Mouse (Mus musculus): ENCODE measurements around the gene Arid5b. TPM values are rescaled to one million over a fixed set of nuclear protein-coding genes. Genes with fewer than 3 reads are reported as not detected.

Gene Arid5b
- polyA plus RNA-seq, 1 experiment from 2014 or later = 42.7 TPM

DNA sequence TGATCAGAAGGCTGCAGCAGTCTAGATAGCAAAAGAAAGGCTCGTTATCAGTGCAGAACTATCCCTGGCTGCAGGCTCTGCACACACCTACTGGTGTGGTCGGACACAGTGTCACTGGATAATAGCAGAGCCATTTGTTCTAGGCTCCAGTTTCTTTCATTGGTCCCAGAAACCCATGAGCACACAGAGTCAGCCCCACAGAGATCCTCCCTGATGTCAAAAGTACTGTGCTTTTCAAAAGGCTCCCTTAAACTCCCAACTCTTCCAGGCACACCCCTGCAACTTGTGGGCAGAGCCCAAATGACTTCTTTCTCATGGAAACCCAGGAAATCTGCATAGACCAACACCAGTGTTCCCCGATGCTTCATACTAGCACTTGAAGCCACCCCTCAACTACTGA lies 163.6 kb downstream of the Arid5b start:
- no peak for ATAC-seq (ENCODE audit: low read depth)
- H3K27me3 ChIP-seq (ENCODE audit: control insufficient read depth, insufficient read depth, low read depth, low read length) = no peaks in the 10 kb centered on the region
- H3K36me3 ChIP-seq (ENCODE audit: control insufficient read depth, insufficient read depth, low read length) = peaks cover 10% of the 10 kb centered on the region
- H3K4me1 ChIP-seq (replicated peaks; ENCODE audit: control insufficient read depth, insufficient read depth, low read length) = peaks cover 12% of the 10 kb centered on the region; the same call in 1 of the 2 replicates
- no peak overlapping the region for H3K4me3 ChIP-seq (ENCODE audit: low read length)
- no peak overlapping the region for H3K27ac ChIP-seq (ENCODE audit: low read length)
- no peak overlapping the region for H3K9ac ChIP-seq (ENCODE audit: low read length)
- H3K4me2 ChIP-seq (ENCODE audit: low read depth, low read length) = no peak overlapping the region
- WGBS = 90% methylated on average over 3 of the region's 3 CpGs
- no peaks in the 10 kb centered on the region for H3K9me3 ChIP-seq (ENCODE audit: control insufficient read depth, low read length)

GRCm38 (mm10) chr10:68113645-68114044 lies 164.9 kb downstream of the Arid5b start:
- Histone ChIP-seq H3K27me3 (ENCODE audit: control insufficient read depth, insufficient read depth, low read depth, low read length) (no peaks in the 10 kb centered on the region), H3K9ac (ENCODE audit: low read length) (no peak overlapping the region), H3K27ac (ENCODE audit: low read length) (no peak overlapping the region), H3K9me3 (ENCODE audit: control insufficient read depth, low read length) (no peaks in the 10 kb centered on the region), H3K4me2 (ENCODE audit: low read depth, low read length) (no peak overlapping the region), H3K4me1 (replicated peaks; ENCODE audit: control insufficient read depth, insufficient read depth, low read length) (peaks cover 12% of the 10 kb centered on the region; the same call in 1 of the 2 replicates), H3K4me3 (ENCODE audit: low read length) (no peak overlapping the region), H3K36me3 (ENCODE audit: control insufficient read depth, insufficient read depth, low read length) (peaks cover 13% of the 10 kb centered on the region)
- ATAC-seq (ENCODE audit: low read depth) = no peak
- 85% methylated on average over 5 of the region's 5 CpGs for WGBS

DNA sequence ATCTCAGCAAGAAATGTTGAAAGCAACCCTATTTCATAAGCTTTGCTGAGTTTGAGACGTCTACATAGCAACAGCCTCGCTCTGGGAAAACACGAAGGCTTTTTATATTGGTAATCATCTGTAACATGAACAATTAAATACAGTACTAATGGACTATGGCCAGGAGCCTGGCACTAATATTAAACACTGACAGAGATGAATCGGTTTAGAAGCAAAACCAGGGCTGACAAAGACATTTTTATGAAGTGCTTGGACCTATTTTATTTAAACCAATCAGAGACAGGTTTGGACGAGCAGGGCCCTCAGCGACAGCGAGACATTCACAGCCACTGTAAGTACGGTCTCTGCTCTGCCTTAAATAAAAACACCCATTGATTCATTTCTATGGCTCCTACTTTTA lies 165.6 kb downstream of the Arid5b start:
- 49% methylated on average over 8 of the region's 8 CpGs for WGBS
- H3K36me3 ChIP-seq (ENCODE audit: control insufficient read depth, insufficient read depth, low read length) = peaks cover 10% of the 10 kb centered on the region
- H3K27ac ChIP-seq (ENCODE audit: low read length) = no peak overlapping the region
- H3K4me1 ChIP-seq (replicated peaks; ENCODE audit: control insufficient read depth, insufficient read depth, low read length) = peaks cover 12% of the 10 kb centered on the region; the same call in 1 of the 2 replicates
- H3K27me3 ChIP-seq (ENCODE audit: control insufficient read depth, insufficient read depth, low read depth, low read length) = no peaks in the 10 kb centered on the region
- H3K4me2 ChIP-seq (ENCODE audit: low read depth, low read length) = no peak overlapping the region
- H3K9ac ChIP-seq (ENCODE audit: low read length) = no peak overlapping the region
- no peak overlapping the region for H3K4me3 ChIP-seq (ENCODE audit: low read length)
- no peaks in the 10 kb centered on the region for H3K9me3 ChIP-seq (ENCODE audit: control insufficient read depth, low read length)
- ATAC-seq (ENCODE audit: low read depth) = 0 out of 2 replicates have a peak, but pooled peaks have one; percentile 36

DNA sequence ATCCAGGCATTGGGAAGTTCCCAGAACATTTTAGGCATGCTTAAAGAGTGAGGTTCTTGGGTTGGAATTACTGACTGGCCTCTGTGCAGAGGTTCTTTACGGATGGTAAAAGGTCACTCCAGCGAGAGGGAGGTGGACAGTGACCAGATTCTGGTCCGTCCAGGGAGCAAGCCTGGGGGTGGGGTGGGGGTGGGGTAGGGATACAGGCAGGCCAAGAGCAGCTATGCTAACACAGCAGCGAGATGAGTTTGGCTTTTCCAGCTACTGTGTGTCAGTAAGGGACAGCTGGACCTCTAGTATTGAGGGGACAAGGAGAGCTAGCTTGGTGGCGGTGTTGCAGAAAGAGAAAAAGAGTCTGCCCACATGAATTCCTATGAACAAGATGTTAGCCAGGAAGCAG lies 167.9 kb downstream of the Arid5b start:
- Histone ChIP-seq H3K36me3 (ENCODE audit: control insufficient read depth, insufficient read depth, low read length) (peaks cover 7% of the 10 kb centered on the region), H3K9me3 (ENCODE audit: control insufficient read depth, low read length) (no peaks in the 10 kb centered on the region), H3K9ac (ENCODE audit: low read length) (no peak overlapping the region), H3K4me3 (ENCODE audit: low read length) (no peak overlapping the region), H3K27ac (ENCODE audit: low read length) (no peak overlapping the region), H3K4me2 (ENCODE audit: low read depth, low read length) (no peak overlapping the region), H3K27me3 (ENCODE audit: control insufficient read depth, insufficient read depth, low read depth, low read length) (no peaks in the 10 kb centered on the region), H3K4me1 (replicated peaks; ENCODE audit: control insufficient read depth, insufficient read depth, low read length) (peaks cover 27% of the 10 kb centered on the region)
- 56% methylated on average over 5 of the region's 5 CpGs for WGBS
- no peak for ATAC-seq (ENCODE audit: low read depth)

DNA sequence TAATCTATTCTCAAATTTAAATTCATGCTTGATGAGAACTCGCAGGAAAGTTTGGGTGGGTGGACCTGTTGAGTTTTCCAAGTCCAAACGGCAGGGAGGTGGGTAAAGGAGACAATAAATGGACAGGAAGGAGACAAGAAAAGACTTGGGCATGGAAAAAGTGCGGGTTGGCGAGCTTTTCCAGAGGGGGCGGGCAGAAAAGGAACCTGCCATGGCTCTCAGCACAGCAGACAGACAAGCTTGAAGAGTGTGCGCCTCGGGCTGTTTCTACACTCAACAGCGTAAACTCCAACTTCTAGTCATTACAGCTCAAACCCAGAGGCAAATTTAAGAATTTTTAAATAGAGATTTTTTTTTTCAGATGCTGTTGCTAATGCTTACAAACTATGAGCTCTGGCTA lies 168.4 kb downstream of the Arid5b start:
- peaks cover 31% of the 10 kb centered on the region for H3K4me1 ChIP-seq (replicated peaks; ENCODE audit: control insufficient read depth, insufficient read depth, low read length)
- ATAC-seq (ENCODE audit: low read depth) = no peak
- peaks cover 7% of the 10 kb centered on the region for H3K36me3 ChIP-seq (ENCODE audit: control insufficient read depth, insufficient read depth, low read length)
- H3K9ac ChIP-seq (ENCODE audit: low read length) = no peak overlapping the region
- no peak overlapping the region for H3K4me2 ChIP-seq (ENCODE audit: low read depth, low read length)
- H3K27me3 ChIP-seq (ENCODE audit: control insufficient read depth, insufficient read depth, low read depth, low read length) = no peaks in the 10 kb centered on the region
- 55% methylated on average over 8 of the region's 8 CpGs for WGBS
- H3K4me3 ChIP-seq (ENCODE audit: low read length) = no peak overlapping the region
- no peak overlapping the region for H3K27ac ChIP-seq (ENCODE audit: low read length)
- no peaks in the 10 kb centered on the region for H3K9me3 ChIP-seq (ENCODE audit: control insufficient read depth, low read length)

DNA sequence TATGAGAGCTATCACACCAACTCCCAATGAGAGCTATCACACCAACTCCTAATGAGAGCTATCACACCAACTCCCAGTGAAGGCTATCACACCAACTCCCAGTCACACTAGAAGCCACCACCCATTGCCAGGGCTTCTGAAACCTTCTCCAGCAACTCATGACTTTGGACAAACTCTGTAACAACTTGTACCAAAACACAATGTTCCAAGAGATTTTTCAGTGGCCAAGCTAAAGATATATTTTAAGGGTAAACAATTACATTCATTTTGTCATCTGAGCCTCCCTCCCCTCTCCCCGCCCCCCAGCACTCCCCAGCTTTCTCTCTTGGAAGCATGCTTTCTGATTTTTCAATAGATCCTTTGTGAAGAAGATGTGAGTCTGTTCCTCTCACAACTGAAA lies 168.9 kb downstream of the Arid5b start:
- ATAC-seq (ENCODE audit: low read depth) = no peak
- Histone ChIP-seq H3K9ac (ENCODE audit: low read length) (no peak overlapping the region), H3K4me1 (replicated peaks; ENCODE audit: control insufficient read depth, insufficient read depth, low read length) (peaks cover 37% of the 10 kb centered on the region), H3K4me2 (ENCODE audit: low read depth, low read length) (no peak overlapping the region), H3K36me3 (ENCODE audit: control insufficient read depth, insufficient read depth, low read length) (peaks cover 7% of the 10 kb centered on the region), H3K9me3 (ENCODE audit: control insufficient read depth, low read length) (no peaks in the 10 kb centered on the region), H3K27ac (ENCODE audit: low read length) (no peak overlapping the region), H3K4me3 (ENCODE audit: low read length) (no peak overlapping the region), H3K27me3 (ENCODE audit: control insufficient read depth, insufficient read depth, low read depth, low read length) (no peaks in the 10 kb centered on the region)
- WGBS = 73% methylated on average over 1 of the region's 1 CpGs

DNA sequence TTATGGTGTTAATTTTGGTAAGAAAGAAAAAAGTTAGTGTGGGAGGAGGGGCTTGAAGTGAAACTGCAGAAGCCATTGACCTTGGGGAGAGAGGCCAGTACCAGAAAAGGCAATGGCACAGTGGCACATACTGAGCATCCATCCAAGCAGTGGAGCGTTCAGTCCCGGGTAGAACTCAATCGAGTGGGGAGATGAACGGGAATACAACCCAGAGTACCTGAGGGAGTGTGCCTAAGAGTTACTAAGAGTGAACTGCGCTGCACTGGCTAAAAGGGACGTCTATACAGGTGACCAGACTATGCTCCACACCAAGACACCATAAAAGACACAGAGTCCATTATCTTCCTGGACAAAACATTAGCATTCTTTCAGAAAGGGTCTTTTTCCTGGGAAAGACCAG lies 170.8 kb downstream of the Arid5b start:
- Histone ChIP-seq H3K9me3 (ENCODE audit: control insufficient read depth, low read length) (no peaks in the 10 kb centered on the region), H3K4me1 (replicated peaks; ENCODE audit: control insufficient read depth, insufficient read depth, low read length) (peaks cover 42% of the 10 kb centered on the region), H3K27me3 (ENCODE audit: control insufficient read depth, insufficient read depth, low read depth, low read length) (no peaks in the 10 kb centered on the region), H3K36me3 (ENCODE audit: control insufficient read depth, insufficient read depth, low read length) (peaks cover 7% of the 10 kb centered on the region), H3K4me3 (ENCODE audit: low read length) (no peak overlapping the region), H3K4me2 (ENCODE audit: low read depth, low read length) (no peak overlapping the region), H3K9ac (ENCODE audit: low read length) (no peak overlapping the region), H3K27ac (ENCODE audit: low read length) (no peak overlapping the region)
- no peak for ATAC-seq (ENCODE audit: low read depth)
- WGBS = 85% methylated on average over 6 of the region's 6 CpGs

DNA sequence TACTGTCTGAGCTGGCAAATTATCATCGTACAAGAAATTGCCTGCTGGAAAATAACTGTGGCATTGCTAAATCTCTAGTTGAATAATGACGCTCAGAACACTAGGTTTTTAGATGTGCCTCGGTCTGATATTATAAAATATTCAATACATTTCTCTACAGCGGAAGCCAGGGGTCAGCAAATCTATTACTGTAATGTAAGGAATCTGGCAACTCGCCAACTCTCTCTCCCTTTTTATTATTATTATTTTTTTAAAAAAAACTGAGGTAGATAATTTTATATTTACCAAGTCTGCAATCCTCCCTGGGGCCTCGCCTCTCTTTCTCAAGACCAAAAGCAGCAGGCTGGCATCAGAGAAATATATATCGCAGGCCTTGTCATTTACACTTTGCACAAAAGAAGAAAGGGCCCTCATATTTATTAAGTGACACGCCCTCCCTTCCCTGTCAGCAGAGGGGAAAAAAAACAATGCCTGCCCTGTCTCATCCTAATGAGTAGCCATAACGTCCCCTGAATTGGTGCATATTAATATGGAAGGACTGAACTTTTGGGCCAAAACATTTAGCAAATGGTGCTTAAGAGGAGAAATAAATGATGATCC lies 172.1 kb downstream of the Arid5b start:
- Histone ChIP-seq H3K4me1 (replicated peaks; ENCODE audit: control insufficient read depth, insufficient read depth, low read length) (peaks cover 39% of the 10 kb centered on the region), H3K4me2 (ENCODE audit: low read depth, low read length) (no peak overlapping the region), H3K36me3 (ENCODE audit: control insufficient read depth, insufficient read depth, low read length) (peaks cover 7% of the 10 kb centered on the region), H3K9ac (ENCODE audit: low read length) (no peak overlapping the region), H3K4me3 (ENCODE audit: low read length) (no peak overlapping the region), H3K27ac (ENCODE audit: low read length) (no peak overlapping the region), H3K27me3 (ENCODE audit: control insufficient read depth, insufficient read depth, low read depth, low read length) (no peaks in the 10 kb centered on the region), H3K9me3 (ENCODE audit: control insufficient read depth, low read length) (no peaks in the 10 kb centered on the region)
- WGBS = 44% methylated on average over 9 of the region's 9 CpGs
- no peak for ATAC-seq (ENCODE audit: low read depth)

DNA sequence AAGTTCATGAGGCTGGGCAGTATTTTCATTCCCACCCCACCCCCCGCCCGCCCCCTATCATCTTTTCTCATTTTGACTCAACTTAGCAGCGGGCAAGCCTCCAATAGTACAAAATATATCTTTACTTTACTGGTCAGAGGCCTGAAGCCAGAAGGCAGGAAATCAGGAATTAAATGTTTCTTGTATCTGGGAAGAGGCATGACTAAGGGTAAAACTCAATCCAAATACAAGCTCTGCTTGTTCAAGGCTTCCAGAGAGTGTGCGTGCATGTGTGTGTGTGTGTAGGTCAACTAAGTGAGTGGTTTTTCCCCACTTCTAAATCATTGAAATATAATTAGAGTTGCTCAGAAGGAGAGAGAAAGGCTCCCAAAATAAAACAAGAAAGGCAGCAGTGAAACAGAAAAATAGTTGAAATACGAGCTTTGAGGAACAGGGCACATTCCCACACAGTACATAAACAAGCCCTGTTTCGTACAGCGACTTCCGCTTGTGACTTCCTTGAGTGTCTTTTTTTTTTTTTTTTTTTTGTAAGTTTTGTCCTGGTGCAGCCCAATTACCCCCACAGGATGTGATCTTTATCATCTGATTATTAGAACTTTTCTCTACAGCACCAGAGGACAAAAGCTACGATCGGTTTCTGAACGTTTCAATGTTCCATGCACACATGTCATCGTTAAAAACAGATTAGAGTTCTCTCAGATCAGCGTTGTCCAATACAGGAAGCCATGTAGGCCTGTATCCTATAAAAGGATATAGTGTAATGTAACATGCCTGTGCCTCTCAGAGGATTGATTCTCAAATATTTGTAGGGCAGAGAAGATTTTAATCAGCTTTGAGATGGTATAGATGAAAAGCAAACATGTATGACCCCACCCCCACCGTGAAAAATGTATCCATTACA lies 173.4 kb downstream of the Arid5b start:
- Histone ChIP-seq H3K4me3 (ENCODE audit: low read length) (no peak overlapping the region), H3K9ac (ENCODE audit: low read length) (no peak overlapping the region), H3K4me1 (replicated peaks; ENCODE audit: control insufficient read depth, insufficient read depth, low read length) (peaks cover 31% of the 10 kb centered on the region), H3K27ac (ENCODE audit: low read length) (peak overlapping the region; percentile 91), H3K27me3 (ENCODE audit: control insufficient read depth, insufficient read depth, low read depth, low read length) (no peaks in the 10 kb centered on the region), H3K9me3 (ENCODE audit: control insufficient read depth, low read length) (no peaks in the 10 kb centered on the region), H3K36me3 (ENCODE audit: control insufficient read depth, insufficient read depth, low read length) (peaks cover 12% of the 10 kb centered on the region), H3K4me2 (ENCODE audit: low read depth, low read length) (peak overlapping the region; percentile 23; the same call in 1 of the 2 replicates)
- WGBS = 23% methylated on average over 14 of the region's 14 CpGs
- peak; percentile 57 for ATAC-seq (ENCODE audit: low read depth)
